Mouse (Mus musculus): Measurements from ENCODE around the gene Flywch1.

Gene Flywch1

GRCm38 (mm10) chr17:23744076-23744475 lies 27.3 kb downstream of the Flywch1 start:
- no peak for DNase-seq (ENCODE audit: low read depth, low spot score)

- no peak for DNase-seq (ENCODE audit: low read depth, low spot score)
These were observed 28.5 kb downstream of the Flywch1 start for GRCm38 (mm10) chr17:23742941-23743340.

GRCm38 (mm10) chr17:23742210-23742793 lies 29.1 kb downstream of the Flywch1 start:
- peak; percentile 40 for DNase-seq (ENCODE audit: low read depth, low spot score)

- DNase-seq (ENCODE audit: low read depth, low spot score), result no peak
These were observed 29.8 kb downstream of the Flywch1 start for GRCm38 (mm10) chr17:23741359-23742209.

- DNase-seq (ENCODE audit: low read depth, low spot score), result no peak
These were observed 30.8 kb downstream of the Flywch1 start, which contains the start of gene Paqr4 for GRCm38 (mm10) chr17:23740598-23741021. Gene Paqr4 (minus strand): TSS chr17:23740867.

- DNase-seq (ENCODE audit: low read depth, low spot score), result peak; percentile 89
These were observed 31.2 kb downstream of the Flywch1 start for GRCm38 (mm10) chr17:23740136-23740584.

- DNase-seq (ENCODE audit: low read depth, low spot score), result no peak
These were observed 31.9 kb downstream of the Flywch1 start for GRCm38 (mm10) chr17:23739202-23740135.

GRCm38 (mm10) chr17:23738836-23739201 lies 32.6 kb downstream of the Flywch1 start:
- no peak for DNase-seq (ENCODE audit: low read depth, low spot score)

GRCm38 (mm10) chr17:23737493-23738445 lies 33.6 kb downstream of the Flywch1 start:
- no peak for DNase-seq (ENCODE audit: low read depth, low spot score)

GRCm38 (mm10) chr17:23734341-23734740 lies 37.1 kb downstream of the Flywch1 start:
- no peak for DNase-seq (ENCODE audit: low read depth, low spot score)

GRCm38 (mm10) chr17:23730441-23730840 lies 41.0 kb downstream of the Flywch1 start:
- DNase-seq (ENCODE audit: low read depth, low spot score), result no peak

- DNase-seq (ENCODE audit: low read depth, low spot score), result peak; percentile 77
These were observed 44.7 kb downstream of the Flywch1 start for GRCm38 (mm10) chr17:23726758-23727142.

GRCm38 (mm10) chr17:23725999-23726757 lies 45.2 kb downstream of the Flywch1 start, which contains the start of gene Pkmyt1:
Gene Pkmyt1 (plus strand): TSS chr17:23726336.
- peak; percentile 95 for DNase-seq (ENCODE audit: low read depth, low spot score)

- DNase-seq (ENCODE audit: low read depth, low spot score), result no peak
These were observed 45.9 kb downstream of the Flywch1 start for GRCm38 (mm10) chr17:23725477-23725876.

GRCm38 (mm10) chr17:23722376-23723125 lies 48.9 kb downstream of the Flywch1 start, which contains the start of gene 1520401A03Rik:
Gene 1520401A03Rik (minus strand): TSS chr17:23722783.
- no peak for DNase-seq (ENCODE audit: low read depth, low spot score)

- no peak for DNase-seq (ENCODE audit: low read depth, low spot score)
These were observed 49.5 kb downstream of the Flywch1 start for GRCm38 (mm10) chr17:23721886-23722285.

GRCm38 (mm10) chr17:23719455-23719854 lies 51.9 kb downstream of the Flywch1 start:
- DNase-seq (ENCODE audit: low read depth, low spot score), result no peak

- no peak for DNase-seq (ENCODE audit: low read depth, low spot score)
These were observed 54.4 kb downstream of the Flywch1 start for GRCm38 (mm10) chr17:23717003-23717402.

GRCm38 (mm10) chr17:23706212-23706611 lies 65.2 kb downstream of the Flywch1 start:
- peak; percentile 81 for DNase-seq (ENCODE audit: low read depth, low spot score)

Measured in mesoderm, embryonic 11.5 days (tissue).